Mouse (Mus musculus): ENCODE data around the gene Foxred1. TPM values are rescaled to one million over a fixed set of nuclear protein-coding genes. Genes with fewer than 3 reads are reported as not detected.
A peak's percentile ranks its signal among the peaks of the same experiment; 100 is the strongest.

Foxred1 gene
- polyA plus RNA-seq, 1 experiment, result 39.1 TPM

DNA sequence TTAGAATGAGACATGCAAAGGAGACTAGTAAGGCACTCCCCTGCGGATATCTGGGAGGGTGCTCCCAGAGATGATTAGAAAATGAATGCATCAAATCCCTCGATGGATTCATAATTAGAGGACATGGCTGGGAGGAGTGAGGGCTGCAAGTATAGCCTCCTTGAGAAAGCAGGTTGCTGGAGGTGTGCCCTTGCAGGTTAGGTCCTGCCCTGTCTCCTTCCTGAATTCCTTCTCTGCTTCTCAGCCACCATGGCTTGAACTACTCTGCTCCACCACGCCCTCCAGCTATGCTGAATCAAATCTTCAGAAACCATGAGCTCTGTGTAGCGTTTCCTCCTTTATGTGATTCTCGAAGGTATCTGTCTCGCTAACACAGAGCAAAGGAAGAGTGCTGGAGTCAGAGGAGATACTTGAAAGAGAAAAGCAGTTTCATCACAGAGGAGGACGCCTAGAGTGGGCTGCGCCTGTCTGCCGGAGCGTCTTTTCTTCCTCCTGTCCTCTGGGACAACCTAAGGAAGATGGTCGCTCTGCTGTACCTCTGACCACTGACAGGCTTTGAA lies 17.8 kb downstream of the Foxred1 start:
- 89% methylated on average over 11 of the region's 11 CpGs for WGBS
- Histone ChIP-seq H3K27me3 (replicated peaks; ENCODE audit: control insufficient read depth, insufficient read depth, low read length) (no peaks in the 10 kb centered on the region), H3K4me3 (ENCODE audit: insufficient read depth, low read depth, low read length) (no peak overlapping the region), H3K36me3 (ENCODE audit: control insufficient read depth, insufficient read depth, low read length) (no peaks in the 10 kb centered on the region; the same call in 1 of the 2 replicates), H3K27ac (ENCODE audit: insufficient read depth, low read depth, low read length) (no peak overlapping the region), H3K4me1 (ENCODE audit: control insufficient read depth, insufficient read depth, low read length) (no peaks in the 10 kb centered on the region)
- DNase-seq, result no peak
- TF ChIP-seq POLR2A (IDR thresholded peaks at IDR 0.05; ENCODE audit: low read depth, low read length) (no peak), CTCF (conservative IDR thresholded peaks at IDR 0.05; ENCODE audit: insufficient read depth, insufficient read length, low read depth, low read length) (no peak)

DNA sequence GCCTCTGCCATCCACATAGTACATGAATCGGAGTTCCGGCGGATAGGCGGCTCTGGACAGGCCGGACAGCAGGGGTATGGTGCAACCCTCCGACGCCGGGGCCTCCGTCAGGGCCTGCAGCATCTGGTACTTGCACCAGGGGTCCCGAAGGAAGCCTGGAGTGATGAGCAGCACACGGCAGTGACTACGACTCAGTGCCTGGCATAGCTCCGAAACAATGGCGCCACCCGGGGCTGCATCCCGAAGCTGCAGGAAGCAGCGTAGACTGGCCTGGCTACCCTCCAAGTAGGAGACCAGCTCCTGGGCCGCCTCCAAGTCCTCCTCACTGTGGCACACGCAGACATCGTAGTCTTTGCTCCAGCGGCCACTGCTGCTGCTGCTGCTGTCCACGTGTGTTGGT lies 22.2 kb downstream of the Foxred1 start:
- Histone ChIP-seq H3K4me1 (ENCODE audit: control insufficient read depth, insufficient read depth, low read length) (no peaks in the 10 kb centered on the region), H3K4me3 (ENCODE audit: insufficient read depth, low read depth, low read length) (no peak overlapping the region), H3K27ac (ENCODE audit: insufficient read depth, low read depth, low read length) (no peak overlapping the region), H3K36me3 (ENCODE audit: control insufficient read depth, insufficient read depth, low read length) (no peaks in the 10 kb centered on the region; the same call in 1 of the 2 replicates), H3K27me3 (replicated peaks; ENCODE audit: control insufficient read depth, insufficient read depth, low read length) (no peaks in the 10 kb centered on the region)
- TF ChIP-seq CTCF (conservative IDR thresholded peaks at IDR 0.05; ENCODE audit: insufficient read depth, insufficient read length, low read depth, low read length), result no peak
- peak; percentile 52 for DNase-seq
- WGBS, result 67% methylated on average over 22 of the region's 22 CpGs

DNA sequence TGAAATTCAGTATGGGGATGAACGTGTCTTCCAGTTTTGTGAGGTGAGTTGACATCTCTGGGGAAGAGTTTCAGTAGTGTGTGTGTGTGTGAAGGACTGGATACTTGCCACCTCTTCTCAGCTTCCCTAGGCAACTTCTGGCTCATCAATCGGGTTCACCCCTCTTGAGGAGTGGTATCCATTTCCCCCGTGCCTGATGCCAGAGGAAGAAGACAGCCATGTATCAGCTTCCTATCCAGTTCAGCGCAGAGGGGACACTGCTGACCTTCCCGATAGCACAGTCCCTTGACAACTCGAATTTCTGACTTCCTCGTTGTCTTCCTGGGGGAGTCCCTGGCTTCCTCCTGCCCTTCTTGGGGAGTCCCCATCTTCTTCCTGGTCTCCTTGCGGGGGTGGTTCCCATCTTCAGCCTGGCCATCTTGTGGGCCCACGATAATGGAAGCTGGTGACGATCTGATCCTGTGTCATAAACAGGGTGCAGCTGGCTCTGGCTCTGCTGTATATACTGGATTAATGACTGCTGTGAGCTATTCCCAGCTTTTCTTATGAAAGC lies 23.4 kb downstream of the Foxred1 start:
- Histone ChIP-seq H3K27ac (ENCODE audit: insufficient read depth, low read depth, low read length) (no peak overlapping the region), H3K4me3 (ENCODE audit: insufficient read depth, low read depth, low read length) (no peak overlapping the region), H3K27me3 (replicated peaks; ENCODE audit: control insufficient read depth, insufficient read depth, low read length) (no peaks in the 10 kb centered on the region), H3K36me3 (ENCODE audit: control insufficient read depth, insufficient read depth, low read length) (no peaks in the 10 kb centered on the region; the same call in 1 of the 2 replicates), H3K4me1 (ENCODE audit: control insufficient read depth, insufficient read depth, low read length) (no peaks in the 10 kb centered on the region)
- TF ChIP-seq CTCF (conservative IDR thresholded peaks at IDR 0.05; ENCODE audit: insufficient read depth, insufficient read length, low read depth, low read length), result no peak
- TF ChIP-seq POLR2A (IDR thresholded peaks at IDR 0.05; ENCODE audit: low read depth, low read length), result no peak
- WGBS, result 73% methylated on average over 10 of the region's 10 CpGs
- DNase-seq, result no peak

DNA sequence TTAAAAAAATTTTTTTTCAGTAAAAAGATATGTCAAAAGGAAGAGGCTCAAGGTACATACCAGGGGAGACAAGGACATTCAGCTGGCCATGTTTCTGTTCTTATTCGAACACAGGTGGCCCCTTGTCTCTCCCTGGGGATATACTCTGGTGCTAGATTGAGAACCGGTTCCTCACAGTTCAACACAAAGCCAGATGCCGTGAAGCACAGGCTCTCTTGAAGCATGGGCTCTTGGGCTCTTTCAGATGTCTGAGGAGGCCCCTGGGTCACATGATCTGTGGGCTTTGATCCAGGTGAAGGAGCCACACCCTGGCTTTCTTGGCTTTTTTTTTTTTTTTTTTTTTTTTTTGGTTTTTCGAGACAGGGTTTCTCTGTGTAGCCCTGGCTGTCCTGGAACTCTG lies 24.4 kb downstream of the Foxred1 start:
- 65% methylated on average over 4 of the region's 4 CpGs for WGBS
- no peak overlapping the region for H3K27ac ChIP-seq (ENCODE audit: insufficient read depth, low read depth, low read length)
- H3K36me3 ChIP-seq (ENCODE audit: control insufficient read depth, insufficient read depth, low read length), result no peaks in the 10 kb centered on the region; the same call in 1 of the 2 replicates
- DNase-seq, result no peak
- no peaks in the 10 kb centered on the region for H3K4me1 ChIP-seq (ENCODE audit: control insufficient read depth, insufficient read depth, low read length)
- no peaks in the 10 kb centered on the region for H3K27me3 ChIP-seq (replicated peaks; ENCODE audit: control insufficient read depth, insufficient read depth, low read length)
- H3K4me3 ChIP-seq (ENCODE audit: insufficient read depth, low read depth, low read length), result no peak overlapping the region
- TF ChIP-seq CTCF (conservative IDR thresholded peaks at IDR 0.05; ENCODE audit: insufficient read depth, insufficient read length, low read depth, low read length) (no peak), POLR2A (IDR thresholded peaks at IDR 0.05; ENCODE audit: low read depth, low read length) (no peak)

DNA sequence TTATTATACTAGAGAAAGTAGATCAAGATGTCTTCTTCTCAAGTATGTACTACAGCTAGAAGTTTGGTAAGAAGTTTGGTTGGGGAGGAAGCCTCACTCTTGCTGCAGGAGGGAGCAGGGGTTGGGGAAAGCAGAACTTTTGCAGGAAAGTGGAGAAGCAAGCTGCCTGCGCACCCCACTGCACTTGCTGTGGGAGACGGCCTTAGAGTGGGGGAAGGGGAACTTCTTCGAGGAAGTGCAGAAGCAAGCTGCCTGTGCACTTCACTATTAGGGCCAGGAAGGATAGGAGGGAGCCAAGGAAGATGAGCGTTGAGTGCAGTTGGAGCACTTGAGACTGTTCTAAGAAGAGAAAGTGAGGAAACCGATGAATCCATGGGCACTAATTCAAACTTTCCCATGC lies 27.5 kb downstream of the Foxred1 start:
- Histone ChIP-seq H3K4me3 (ENCODE audit: insufficient read depth, low read depth, low read length) (no peak overlapping the region), H3K27me3 (replicated peaks; ENCODE audit: control insufficient read depth, insufficient read depth, low read length) (no peaks in the 10 kb centered on the region), H3K4me1 (ENCODE audit: control insufficient read depth, insufficient read depth, low read length) (no peaks in the 10 kb centered on the region), H3K27ac (ENCODE audit: insufficient read depth, low read depth, low read length) (no peak overlapping the region), H3K36me3 (ENCODE audit: control insufficient read depth, insufficient read depth, low read length) (no peaks in the 10 kb centered on the region; the same call in 1 of the 2 replicates)
- 65% methylated on average over 5 of the region's 5 CpGs for WGBS
- DNase-seq, result no peak
- no peak for TF ChIP-seq CTCF (conservative IDR thresholded peaks at IDR 0.05; ENCODE audit: insufficient read depth, insufficient read length, low read depth, low read length)
- no peak for TF ChIP-seq POLR2A (IDR thresholded peaks at IDR 0.05; ENCODE audit: low read depth, low read length)

GRCm38 (mm10) chr9:35182832-35183231 lies 28.0 kb downstream of the Foxred1 start:
- Histone ChIP-seq H3K4me3 (ENCODE audit: insufficient read depth, low read depth, low read length) (no peak overlapping the region), H3K36me3 (ENCODE audit: control insufficient read depth, insufficient read depth, low read length) (no peaks in the 10 kb centered on the region; the same call in 1 of the 2 replicates), H3K4me1 (ENCODE audit: control insufficient read depth, insufficient read depth, low read length) (no peaks in the 10 kb centered on the region), H3K27ac (ENCODE audit: insufficient read depth, low read depth, low read length) (no peak overlapping the region), H3K27me3 (replicated peaks; ENCODE audit: control insufficient read depth, insufficient read depth, low read length) (no peaks in the 10 kb centered on the region)
- TF ChIP-seq CTCF (conservative IDR thresholded peaks at IDR 0.05; ENCODE audit: insufficient read depth, insufficient read length, low read depth, low read length), result no peak
- TF ChIP-seq POLR2A (IDR thresholded peaks at IDR 0.05; ENCODE audit: low read depth, low read length), result no peak
- DNase-seq, result no peak
- WGBS, result 72% methylated on average over 2 of the region's 2 CpGs

DNA sequence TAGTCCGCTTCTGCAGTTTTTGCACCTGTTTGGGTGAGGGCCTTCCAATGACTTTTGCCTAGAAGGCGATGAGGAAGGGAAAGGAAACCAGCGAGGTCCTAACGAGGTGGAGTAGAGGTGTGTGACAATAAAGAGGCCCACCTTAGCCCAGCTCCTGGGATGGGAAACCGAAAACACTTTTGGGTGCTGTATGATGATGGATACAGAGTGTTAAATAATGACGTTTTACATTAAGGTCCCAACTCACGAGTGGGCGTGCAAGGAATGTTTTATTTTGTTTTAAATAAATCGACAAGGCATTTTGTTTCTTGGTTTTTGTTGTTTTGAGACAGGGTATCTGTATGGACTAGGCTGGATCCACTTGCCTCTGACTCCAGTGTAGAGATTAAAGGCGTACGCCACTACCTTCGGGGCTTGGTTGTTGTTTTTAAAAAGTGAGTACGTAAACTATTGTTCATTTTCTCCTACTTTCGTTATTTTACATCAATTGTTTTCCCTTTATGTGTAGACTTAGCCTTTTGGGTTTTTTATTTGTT lies 34.7 kb downstream of the Foxred1 start:
- Histone ChIP-seq H3K4me1 (ENCODE audit: control insufficient read depth, insufficient read depth, low read length) (peaks cover 4% of the 10 kb centered on the region; the same call in 1 of the 2 replicates), H3K36me3 (ENCODE audit: control insufficient read depth, insufficient read depth, low read length) (no peaks in the 10 kb centered on the region), H3K27me3 (replicated peaks; ENCODE audit: control insufficient read depth, insufficient read depth, low read length) (no peaks in the 10 kb centered on the region), H3K4me3 (ENCODE audit: insufficient read depth, low read depth, low read length) (peak overlapping the region; percentile 95), H3K27ac (ENCODE audit: insufficient read depth, low read depth, low read length) (0 out of 2 replicates have a peak overlapping the region, but pooled peaks have one; percentile 42)
- DNase-seq, result no peak
- no peak for TF ChIP-seq POLR2A (IDR thresholded peaks at IDR 0.05; ENCODE audit: low read depth, low read length)
- TF ChIP-seq CTCF (conservative IDR thresholded peaks at IDR 0.05; ENCODE audit: insufficient read depth, insufficient read length, low read depth, low read length), result no peak
- WGBS, result 39% methylated on average over 14 of the region's 14 CpGs

Data from kidney, adult 2 months (tissue).